Mouse (Mus musculus) liver, embryonic 13.5 days (tissue): ENCODE data around the gene Pacsin2. TPM values are rescaled to one million over a fixed set of nuclear protein-coding genes. Genes with fewer than 3 reads are reported as not detected.
A peak's percentile ranks its signal among the peaks of the same experiment; 100 is the strongest.

Experiments
- ATAC-seq: fragments of 200-750 bp; cut with Nextera tagmentation; 2 replicates; pipeline ENCODE4 v1.8.0; 2017; ENCODE audit warnings: low read depth, mild to moderate bottlenecking, moderate number of reproducible peaks, moderate library complexity
- DNase-seq: peaks from one replicate; pipeline ENCODE4 v3.0.0; 2022
- H3K27ac ChIP-seq: fragments of 300-500 bp; sonication (generic); 2 replicates; pipeline ENCODE4 v1.5.1; 2015; ENCODE audit warnings: moderate library complexity, mild to moderate bottlenecking, inconsistent platforms
- H3K27me3 ChIP-seq: fragments of 300-500 bp; sonication (generic); 2 replicates; pipeline ENCODE4 v1.6.1; 2015; ENCODE audit warnings: mild to moderate bottlenecking, inconsistent platforms
- H3K36me3 ChIP-seq: fragments of 300-500 bp; sonication (generic); 2 replicates; pipeline ENCODE4 v1.6.1; 2015; ENCODE audit warnings: mild to moderate bottlenecking, inconsistent platforms
- H3K4me1 ChIP-seq: fragments of 300-500 bp; sonication (generic); replicated peaks from 2 replicates; pipeline ENCODE4 v1.6.1; 2015; ENCODE audit warnings: inconsistent platforms
- H3K4me2 ChIP-seq: fragments of 300-500 bp; sonication (generic); 2 replicates; pipeline ENCODE4 v1.6.1; 2015; ENCODE audit warnings: inconsistent platforms, mild to moderate bottlenecking, moderate library complexity
- H3K4me3 ChIP-seq: fragments of 300-500 bp; sonication (generic); replicated peaks from 2 replicates; pipeline ENCODE4 v1.5.1; 2015; ENCODE audit warnings: mild to moderate bottlenecking, inconsistent platforms
- H3K9ac ChIP-seq: fragments of 300-500 bp; sonication (generic); 2 replicates; pipeline ENCODE4 v1.6.1; 2015; ENCODE audit warnings: mild to moderate bottlenecking, inconsistent platforms
- H3K9me3 ChIP-seq: fragments of 300-500 bp; sonication (generic); replicated peaks from 2 replicates; pipeline ENCODE4 v1.6.1; 2016; ENCODE audit warnings: inconsistent platforms
- WGBS: fragments of 180-500 bp; shearing (Covaris S2); methylation state at CpG from one replicate; pipeline ENCODE4 v1.1.7; 2015; ENCODE audit not compliant: insufficient replicate concordance; 5-methylcytosine and 5-hydroxymethylcytosine counted together
- polyA plus RNA-seq: library from polyadenylated mRNA; unstranded; fragments of >200 nt; fragmentation: Nextera tagmentation; extraction: Ambion mirVana; gene quantifications from 2 replicates; pipeline ENCODE4 v1.2.1, GENCODE M21; 2015

Pacsin2 gene
- polyA plus RNA-seq, 1 experiment from 2014 or later, result 45.0 TPM

GRCm38 (mm10) chr15:83432231-83433031, 32.0 kb downstream of the Pacsin2 start:
- DNase-seq, result peak; percentile 70
- peaks cover 86% of the 10 kb centered on the region for H3K4me1 ChIP-seq
- peak overlapping the region; percentile 74 for H3K9ac ChIP-seq
- peak; percentile 90 for ATAC-seq
- no peaks in the 10 kb centered on the region for H3K9me3 ChIP-seq
- peak overlapping the region; percentile 70 for H3K4me2 ChIP-seq
- peak overlapping the region; percentile 63 for H3K4me3 ChIP-seq
- no peaks in the 10 kb centered on the region for H3K27me3 ChIP-seq
- 7% methylated on average over 15 of the region's 15 CpGs for WGBS
- no peaks in the 10 kb centered on the region for H3K36me3 ChIP-seq
- H3K27ac ChIP-seq, result peak overlapping the region; percentile 92

GRCm38 (mm10) chr15:83430986-83431763, 33.2 kb downstream of the Pacsin2 start:
- no peak for ATAC-seq
- Histone ChIP-seq H3K27ac (peak overlapping the region; percentile 92), H3K9me3 (no peaks in the 10 kb centered on the region), H3K4me3 (peak overlapping the region; percentile 63), H3K27me3 (no peaks in the 10 kb centered on the region), H3K36me3 (no peaks in the 10 kb centered on the region), H3K4me1 (peaks cover 98% of the 10 kb centered on the region), H3K9ac (peak overlapping the region; percentile 74), H3K4me2 (peak overlapping the region; percentile 70)
- 72% methylated on average over 14 of the region's 14 CpGs for WGBS
- DNase-seq, result no peak

GRCm38 (mm10) chr15:83430419-83430818, 34.0 kb downstream of the Pacsin2 start:
- 47% methylated on average over 7 of the region's 7 CpGs for WGBS
- no peaks in the 10 kb centered on the region for H3K9me3 ChIP-seq
- H3K36me3 ChIP-seq, result no peaks in the 10 kb centered on the region
- peak overlapping the region; percentile 67; the same call in 1 of the 2 replicates for H3K9ac ChIP-seq
- peak overlapping the region; percentile 26; the same call in 1 of the 2 replicates for H3K4me3 ChIP-seq
- H3K4me2 ChIP-seq, result peak overlapping the region; percentile 70
- ATAC-seq (no peak), DNase-seq (no peak)
- H3K27me3 ChIP-seq, result no peaks in the 10 kb centered on the region
- H3K4me1 ChIP-seq, result peaks cover 100% of the 10 kb centered on the region
- peak overlapping the region; percentile 92 for H3K27ac ChIP-seq

- Histone ChIP-seq H3K36me3 (no peaks in the 10 kb centered on the region), H3K4me3 (peak overlapping the region; percentile 18), H3K4me2 (peak overlapping the region; percentile 70), H3K9ac (peak overlapping the region; percentile 67), H3K4me1 (peaks cover 100% of the 10 kb centered on the region), H3K27ac (peak overlapping the region; percentile 99), H3K27me3 (no peaks in the 10 kb centered on the region), H3K9me3 (no peaks in the 10 kb centered on the region)
- ATAC-seq (peak; percentile 18), DNase-seq (peak; percentile 48)
- WGBS, result 14% methylated on average over 1 of the region's 1 CpGs
Measured at GRCm38 (mm10) chr15:83428586-83428985, 35.8 kb downstream of the Pacsin2 start.

GRCm38 (mm10) chr15:83427294-83428163, 36.9 kb downstream of the Pacsin2 start:
- DNase-seq (no peak), ATAC-seq (no peak)
- H3K36me3 ChIP-seq, result no peaks in the 10 kb centered on the region
- 60% methylated on average over 9 of the region's 9 CpGs for WGBS
- H3K27me3 ChIP-seq, result no peaks in the 10 kb centered on the region
- peak overlapping the region; percentile 67; the same call in 1 of the 2 replicates for H3K9ac ChIP-seq
- peaks cover 100% of the 10 kb centered on the region for H3K4me1 ChIP-seq
- H3K27ac ChIP-seq, result peak overlapping the region; percentile 99
- H3K4me3 ChIP-seq, result no peak overlapping the region
- no peaks in the 10 kb centered on the region for H3K9me3 ChIP-seq
- H3K4me2 ChIP-seq, result peak overlapping the region; percentile 70

- Histone ChIP-seq H3K9me3 (no peaks in the 10 kb centered on the region), H3K36me3 (no peaks in the 10 kb centered on the region), H3K4me2 (peak overlapping the region; percentile 63), H3K9ac (peak overlapping the region; percentile 64), H3K27ac (peak overlapping the region; percentile 99), H3K27me3 (no peaks in the 10 kb centered on the region), H3K4me3 (no peak overlapping the region), H3K4me1 (peaks cover 99% of the 10 kb centered on the region)
- DNase-seq (no peak), ATAC-seq (no peak)
- WGBS, result 27% methylated on average over 5 of the region's 5 CpGs
Measured at GRCm38 (mm10) chr15:83425794-83426193, 38.6 kb downstream of the Pacsin2 start.

GRCm38 (mm10) chr15:83425277-83425676, 39.1 kb downstream of the Pacsin2 start:
- Histone ChIP-seq H3K4me1 (peaks cover 99% of the 10 kb centered on the region), H3K36me3 (no peaks in the 10 kb centered on the region), H3K9me3 (no peaks in the 10 kb centered on the region), H3K4me3 (no peak overlapping the region), H3K27ac (peak overlapping the region; percentile 99), H3K27me3 (no peaks in the 10 kb centered on the region), H3K9ac (peak overlapping the region; percentile 64), H3K4me2 (peak overlapping the region; percentile 63)
- DNase-seq (peak; percentile 64), ATAC-seq (peak; percentile 22)
- 21% methylated on average over 4 of the region's 4 CpGs for WGBS

GRCm38 (mm10) chr15:83423589-83424384, 40.6 kb downstream of the Pacsin2 start:
- no peaks in the 10 kb centered on the region for H3K27me3 ChIP-seq
- peaks cover 99% of the 10 kb centered on the region for H3K4me1 ChIP-seq
- DNase-seq (peak; percentile 71), ATAC-seq (peak; percentile 82)
- peak overlapping the region; percentile 54 for H3K4me3 ChIP-seq
- 36% methylated on average over 5 of the region's 5 CpGs for WGBS
- no peaks in the 10 kb centered on the region for H3K9me3 ChIP-seq
- H3K4me2 ChIP-seq, result peak overlapping the region; percentile 63
- peak overlapping the region; percentile 72 for H3K9ac ChIP-seq
- H3K36me3 ChIP-seq, result no peaks in the 10 kb centered on the region
- H3K27ac ChIP-seq, result peak overlapping the region; percentile 99

- peak overlapping the region; percentile 63 for H3K4me2 ChIP-seq
- WGBS, result 32% methylated on average over 15 of the region's 15 CpGs
- peaks cover 99% of the 10 kb centered on the region for H3K4me1 ChIP-seq
- peak overlapping the region; percentile 54 for H3K4me3 ChIP-seq
- H3K36me3 ChIP-seq, result no peaks in the 10 kb centered on the region
- ATAC-seq (peak; percentile 89), DNase-seq (peak; percentile 73)
- no peaks in the 10 kb centered on the region for H3K9me3 ChIP-seq
- no peaks in the 10 kb centered on the region for H3K27me3 ChIP-seq
- H3K9ac ChIP-seq, result peak overlapping the region; percentile 72
- peak overlapping the region; percentile 99 for H3K27ac ChIP-seq
Measured at GRCm38 (mm10) chr15:83422299-83422981, 42.0 kb downstream of the Pacsin2 start.

- ATAC-seq (no peak), DNase-seq (no peak)
- H3K4me1 ChIP-seq, result peaks cover 80% of the 10 kb centered on the region
- peak overlapping the region; percentile 52 for H3K9ac ChIP-seq
- H3K27ac ChIP-seq, result peak overlapping the region; percentile 66
- H3K4me2 ChIP-seq, result no peak overlapping the region
- H3K27me3 ChIP-seq, result no peaks in the 10 kb centered on the region
- no peak overlapping the region for H3K4me3 ChIP-seq
- no peaks in the 10 kb centered on the region for H3K9me3 ChIP-seq
- WGBS, result 57% methylated on average over 2 of the region's 2 CpGs
- H3K36me3 ChIP-seq, result no peaks in the 10 kb centered on the region
Measured at GRCm38 (mm10) chr15:83419562-83419961, 44.8 kb downstream of the Pacsin2 start.
